Mouse (Mus musculus) cerebellum, postnatal 14 days (tissue): ENCODE data around the gene Mrps31.

ENCODE experiments used
- DNase-seq, 2 experiments: peaks; one replicate each; pipeline ENCODE4 v3.0.0; 2021; ENCODE audit warnings: mixed read lengths in 2 of 2

Mrps31 gene

GRCm38 (mm10) chr8:22411282-22411702, at the start of gene Mrps31:
Mrps31 (plus strand) TSS chr8:22411361.
- DNase-seq: peak; percentile 88 to 90

- no peak for DNase-seq
Observed at GRCm38 (mm10) chr8:22376311-22376710, 34.9 kb upstream of the Mrps31 start.

- peak; percentile 46 to 54 for DNase-seq
Observed at GRCm38 (mm10) chr8:22376903-22377302, 34.3 kb upstream of the Mrps31 start.

- DNase-seq: no peak
Observed at GRCm38 (mm10) chr8:22380934-22381333, 30.2 kb upstream of the Mrps31 start.

GRCm38 (mm10) chr8:22382824-22383595, 28.2 kb upstream of the Mrps31 start:
- no peak for DNase-seq

GRCm38 (mm10) chr8:22385158-22385557, 26.0 kb upstream of the Mrps31 start:
- DNase-seq: no peak

- no peak for DNase-seq
Observed at GRCm38 (mm10) chr8:22389874-22390273, 21.3 kb upstream of the Mrps31 start.

GRCm38 (mm10) chr8:22390766-22391463, 20.2 kb upstream of the Mrps31 start:
- DNase-seq: no peak

GRCm38 (mm10) chr8:22394471-22394870, 16.7 kb upstream of the Mrps31 start:
- DNase-seq: no peak

GRCm38 (mm10) chr8:22395256-22395655, 15.9 kb upstream of the Mrps31 start:
- DNase-seq: peak; percentile 33 to 48

- DNase-seq: no peak
Observed at GRCm38 (mm10) chr8:22397811-22398141, 13.4 kb upstream of the Mrps31 start.

- peak; percentile 93 to 95 for DNase-seq
Observed at GRCm38 (mm10) chr8:22398142-22398951, 12.8 kb upstream of the Mrps31 start, which contains the start of gene Slc25a15. Slc25a15 (minus strand) TSS chr8:22398597.

GRCm38 (mm10) chr8:22399285-22399880, 11.8 kb upstream of the Mrps31 start:
- DNase-seq: peak in 1 of 2 experiments; percentile 19

- DNase-seq: no peak
Observed at GRCm38 (mm10) chr8:22400593-22400992, 10.6 kb upstream of the Mrps31 start.

- no peak for DNase-seq
Observed at GRCm38 (mm10) chr8:22403235-22403634, 7.9 kb upstream of the Mrps31 start.

GRCm38 (mm10) chr8:22405733-22406132, 5.4 kb upstream of the Mrps31 start:
- no peak for DNase-seq

- peak in 1 of 2 experiments; percentile 11 for DNase-seq
Observed at GRCm38 (mm10) chr8:22410688-22411281, 376 bp upstream of the Mrps31 start.

GRCm38 (mm10) chr8:22411971-22412370, 810 bp downstream of the Mrps31 start:
- DNase-seq: no peak
